Mouse (Mus musculus): ENCODE data around the gene Dnali1. TPM values are rescaled to one million over a fixed set of nuclear protein-coding genes. Genes with fewer than 3 reads are reported as not detected.
A peak's percentile ranks its signal among the peaks of the same experiment; 100 is the strongest.

The Dnali1 gene
- not detected in 2 replicates for polyA plus RNA-seq (2014; fragmentation: Nextera tagmentation; extraction: Ambion mirVana)

- Histone ChIP-seq H3K9ac (ENCODE audit: low read length) (peak within 1 kb of the TSS; percentile 88), H3K9me3 (ENCODE audit: control insufficient read depth, low read length) (no peaks in the 10 kb centered on the region), H3K4me1 (ENCODE audit: control insufficient read depth in 2 of 2, insufficient read depth in 2 of 2, low read length in 2 of 2) (peaks cover 5 to 17% of the 10 kb centered on the region in 2 experiments), H3K4me3 (ENCODE audit: control insufficient read depth in 1 of 2, insufficient read depth in 1 of 2, low read depth in 1 of 2, low read length in 2 of 2) (peak within 1 kb of the TSS; percentile 79 to 84), H3K36me3 (ENCODE audit: control insufficient read depth, insufficient read depth, low read length) (peaks cover 29% of the 10 kb centered on the region), H3K27ac (replicated peaks in 1 of 2; ENCODE audit: control insufficient read depth in 1 of 2, insufficient read depth in 1 of 2, low read depth in 2 of 2, low read length in 2 of 2) (no peak within 1 kb of the TSS), H3K4me2 (ENCODE audit: low read length) (peak within 1 kb of the TSS; percentile 88), H3K27me3 (ENCODE audit: control insufficient read depth, insufficient read depth, low read length) (no peaks in the 10 kb centered on the region; the same call in 1 of the 2 replicates)
- no peak for ATAC-seq (ENCODE audit: insufficient number of reproducible peaks, insufficient read depth, low FRiP score, low read depth)
- WGBS = 4% methylated on average over 26 of the region's 26 CpGs
These were observed at the start of gene Dnali1 for GRCm38 (mm10) chr4:125065517-125066307. Dnali1 (minus strand) TSS chr4:125065703.

- no peak overlapping the region for H3K9ac ChIP-seq (ENCODE audit: low read length)
These were observed 49.6 kb upstream of the Dnali1 start for GRCm38 (mm10) chr4:125115081-125115480.

GRCm38 (mm10) chr4:125114638-125115037, 49.1 kb upstream of the Dnali1 start:
- ATAC-seq (ENCODE audit: insufficient number of reproducible peaks, insufficient read depth, low FRiP score, low read depth) = no peak
- no peaks in the 10 kb centered on the region for H3K9me3 ChIP-seq (ENCODE audit: control insufficient read depth, low read length)

More at GRCm38 (mm10) chr4:125115081-125115480, 49.6 kb upstream of the Dnali1 start:
- peaks cover 24% of the 10 kb centered on the region for H3K36me3 ChIP-seq (ENCODE audit: control insufficient read depth, insufficient read depth, low read length)
- no peak for ATAC-seq (ENCODE audit: insufficient number of reproducible peaks, insufficient read depth, low FRiP score, low read depth)
- no peaks in the 10 kb centered on the region for H3K27me3 ChIP-seq (ENCODE audit: control insufficient read depth, insufficient read depth, low read length)
- H3K9me3 ChIP-seq (ENCODE audit: control insufficient read depth, low read length) = no peaks in the 10 kb centered on the region
- H3K4me1 ChIP-seq (ENCODE audit: control insufficient read depth in 2 of 2, insufficient read depth in 2 of 2, low read length in 2 of 2) = peaks cover 10% of the 10 kb centered on the region in 2 experiments; a peak in 3 of 4 replicates
- no peak overlapping the region for H3K4me2 ChIP-seq (ENCODE audit: low read length)
- no peak overlapping the region for H3K4me3 ChIP-seq (ENCODE audit: control insufficient read depth in 1 of 2, insufficient read depth in 1 of 2, low read depth in 1 of 2, low read length in 2 of 2)
- WGBS = 75% methylated on average over 4 of the region's 4 CpGs
- no peak overlapping the region for H3K27ac ChIP-seq (replicated peaks in 1 of 2; ENCODE audit: control insufficient read depth in 1 of 2, insufficient read depth in 1 of 2, low read depth in 2 of 2, low read length in 2 of 2)

GRCm38 (mm10) chr4:125105354-125105753, 39.9 kb upstream of the Dnali1 start:
- H3K4me2 ChIP-seq (ENCODE audit: low read length) = no peak overlapping the region
- peak; percentile 37; the same call in 1 of the 2 replicates for ATAC-seq (ENCODE audit: insufficient number of reproducible peaks, insufficient read depth, low FRiP score, low read depth)
- no peaks in the 10 kb centered on the region for H3K9me3 ChIP-seq (ENCODE audit: control insufficient read depth, low read length)
- H3K36me3 ChIP-seq (ENCODE audit: control insufficient read depth, insufficient read depth, low read length) = peaks cover 53% of the 10 kb centered on the region
- peak overlapping the region; percentile 33 to 50; a peak in 1 of 4 replicates for H3K27ac ChIP-seq (replicated peaks in 1 of 2; ENCODE audit: control insufficient read depth in 1 of 2, insufficient read depth in 1 of 2, low read depth in 2 of 2, low read length in 2 of 2)
- no peak overlapping the region for H3K4me3 ChIP-seq (ENCODE audit: control insufficient read depth in 1 of 2, insufficient read depth in 1 of 2, low read depth in 1 of 2, low read length in 2 of 2)
- peak overlapping the region; percentile 21; the same call in 1 of the 2 replicates for H3K9ac ChIP-seq (ENCODE audit: low read length)
- peaks cover 0 to 9% of the 10 kb centered on the region in 2 experiments; a peak in 2 of 4 replicates for H3K4me1 ChIP-seq (ENCODE audit: control insufficient read depth in 2 of 2, insufficient read depth in 2 of 2, low read length in 2 of 2)
- WGBS = 54% methylated on average over 9 of the region's 9 CpGs
- H3K27me3 ChIP-seq (ENCODE audit: control insufficient read depth, insufficient read depth, low read length) = no peaks in the 10 kb centered on the region

More at GRCm38 (mm10) chr4:125114638-125115037, 49.1 kb upstream of the Dnali1 start:
- no peak overlapping the region for H3K9ac ChIP-seq (ENCODE audit: low read length)
- peaks cover 24% of the 10 kb centered on the region for H3K36me3 ChIP-seq (ENCODE audit: control insufficient read depth, insufficient read depth, low read length)
- 18% methylated on average over 6 of the region's 6 CpGs for WGBS
- no peak overlapping the region for H3K4me3 ChIP-seq (ENCODE audit: control insufficient read depth in 1 of 2, insufficient read depth in 1 of 2, low read depth in 1 of 2, low read length in 2 of 2)
- no peak overlapping the region for H3K27ac ChIP-seq (replicated peaks in 1 of 2; ENCODE audit: control insufficient read depth in 1 of 2, insufficient read depth in 1 of 2, low read depth in 2 of 2, low read length in 2 of 2)
- H3K27me3 ChIP-seq (ENCODE audit: control insufficient read depth, insufficient read depth, low read length) = no peaks in the 10 kb centered on the region
- H3K4me1 ChIP-seq (ENCODE audit: control insufficient read depth in 2 of 2, insufficient read depth in 2 of 2, low read length in 2 of 2) = peaks cover 10% of the 10 kb centered on the region in 2 experiments; a peak in 3 of 4 replicates
- H3K4me2 ChIP-seq (ENCODE audit: low read length) = no peak overlapping the region

GRCm38 (mm10) chr4:125101334-125101733, 35.8 kb upstream of the Dnali1 start:
- Histone ChIP-seq H3K36me3 (ENCODE audit: control insufficient read depth, insufficient read depth, low read length) (peaks cover 34% of the 10 kb centered on the region), H3K9ac (ENCODE audit: low read length) (no peak overlapping the region), H3K27me3 (ENCODE audit: control insufficient read depth, insufficient read depth, low read length) (no peaks in the 10 kb centered on the region), H3K9me3 (ENCODE audit: control insufficient read depth, low read length) (no peaks in the 10 kb centered on the region), H3K4me3 (ENCODE audit: control insufficient read depth in 1 of 2, insufficient read depth in 1 of 2, low read depth in 1 of 2, low read length in 2 of 2) (no peak overlapping the region), H3K27ac (replicated peaks in 1 of 2; ENCODE audit: control insufficient read depth in 1 of 2, insufficient read depth in 1 of 2, low read depth in 2 of 2, low read length in 2 of 2) (no peak overlapping the region), H3K4me1 (ENCODE audit: control insufficient read depth in 2 of 2, insufficient read depth in 2 of 2, low read length in 2 of 2) (peaks cover 0 to 9% of the 10 kb centered on the region in 2 experiments; a peak in 2 of 4 replicates), H3K4me2 (ENCODE audit: low read length) (no peak overlapping the region)
- 69% methylated on average over 13 of the region's 13 CpGs for WGBS
- ATAC-seq (ENCODE audit: insufficient number of reproducible peaks, insufficient read depth, low FRiP score, low read depth) = no peak

- no peaks in the 10 kb centered on the region for H3K27me3 ChIP-seq (ENCODE audit: control insufficient read depth, insufficient read depth, low read length)
- ATAC-seq (ENCODE audit: insufficient number of reproducible peaks, insufficient read depth, low FRiP score, low read depth) = no peak
- peaks cover 26% of the 10 kb centered on the region for H3K36me3 ChIP-seq (ENCODE audit: control insufficient read depth, insufficient read depth, low read length)
These were observed 34.0 kb upstream of the Dnali1 start for GRCm38 (mm10) chr4:125099458-125099857.

GRCm38 (mm10) chr4:125097412-125097811, 31.9 kb upstream of the Dnali1 start:
- WGBS = 80% methylated on average over 4 of the region's 4 CpGs
- Histone ChIP-seq H3K9me3 (ENCODE audit: control insufficient read depth, low read length) (no peaks in the 10 kb centered on the region), H3K9ac (ENCODE audit: low read length) (no peak overlapping the region), H3K36me3 (ENCODE audit: control insufficient read depth, insufficient read depth, low read length) (peaks cover 17% of the 10 kb centered on the region; the same call in 1 of the 2 replicates), H3K4me3 (ENCODE audit: control insufficient read depth in 1 of 2, insufficient read depth in 1 of 2, low read depth in 1 of 2, low read length in 2 of 2) (no peak overlapping the region), H3K4me2 (ENCODE audit: low read length) (no peak overlapping the region), H3K27me3 (ENCODE audit: control insufficient read depth, insufficient read depth, low read length) (no peaks in the 10 kb centered on the region), H3K27ac (replicated peaks in 1 of 2; ENCODE audit: control insufficient read depth in 1 of 2, insufficient read depth in 1 of 2, low read depth in 2 of 2, low read length in 2 of 2) (no peak overlapping the region), H3K4me1 (ENCODE audit: control insufficient read depth in 2 of 2, insufficient read depth in 2 of 2, low read length in 2 of 2) (no peaks in the 10 kb centered on the region)
- no peak for ATAC-seq (ENCODE audit: insufficient number of reproducible peaks, insufficient read depth, low FRiP score, low read depth)

More at GRCm38 (mm10) chr4:125099458-125099857, 34.0 kb upstream of the Dnali1 start:
- Histone ChIP-seq H3K9me3 (ENCODE audit: control insufficient read depth, low read length) (no peaks in the 10 kb centered on the region), H3K27ac (replicated peaks in 1 of 2; ENCODE audit: control insufficient read depth in 1 of 2, insufficient read depth in 1 of 2, low read depth in 2 of 2, low read length in 2 of 2) (no peak overlapping the region), H3K9ac (ENCODE audit: low read length) (no peak overlapping the region), H3K4me2 (ENCODE audit: low read length) (no peak overlapping the region), H3K4me3 (ENCODE audit: control insufficient read depth in 1 of 2, insufficient read depth in 1 of 2, low read depth in 1 of 2, low read length in 2 of 2) (no peak overlapping the region), H3K4me1 (ENCODE audit: control insufficient read depth in 2 of 2, insufficient read depth in 2 of 2, low read length in 2 of 2) (no peaks in the 10 kb centered on the region)
- 9% methylated on average over 8 of the region's 8 CpGs for WGBS

All from heart, embryonic 14.5 days (tissue).